Mouse (Mus musculus): ENCODE results near the gene Sec22b. TPM values are rescaled to one million over a fixed set of nuclear protein-coding genes. Genes with fewer than 3 reads are reported as not detected.

The Sec22b gene
- total RNA-seq, 4 experiments from 2014 or later: 102 to 214 (median 143) TPM

Other genes starting within 250 kb of the Sec22b start
- gene Prkab2, start 243.0 kb upstream of the Sec22b start, total RNA-seq (2022): 10 to 100 TPM in 2 of 4 experiments, 1 to 10 TPM in 2; 7.0 to 13.1 (median 10.2) TPM
- not detected for gene Gm17651, start 226.5 kb upstream of the Sec22b start, total RNA-seq (2022)
- 10 to 100 TPM; 24.3 to 30.4 (median 27.8) TPM for gene Pde4dip, start 12.5 kb upstream of the Sec22b start, total RNA-seq (2022)
- gene Notch2, start 112.3 kb downstream of the Sec22b start, total RNA-seq (2022): 10 to 100 TPM; 73.6 to 99.3 (median 77.1) TPM

Data from adrenal gland, adult 8-10 months (tissue).